Mouse (Mus musculus): Measurements from ENCODE around the gene Gm10181. TPM values are rescaled to one million over a fixed set of nuclear protein-coding genes. Genes with fewer than 3 reads are reported as not detected.
"Not testable (repeated sequence)": the region's sequence is repeated elsewhere in the genome, so short reads cannot be mapped to it uniquely, and the experiment has no call there.

The Gm10181 gene
- polyA plus RNA-seq, 1 experiment from 2014 or later, result not detected

- no peak for DNase-seq (ENCODE audit: low spot score)
- H3K4me3 ChIP-seq, result no peak overlapping the region
- no peak overlapping the region for H3K27ac ChIP-seq (replicated peaks)
- 90% methylated on average over 1 of the region's 1 CpGs for WGBS
- H3K36me3 ChIP-seq, result peaks cover 42% of the 10 kb centered on the region
- no peaks in the 10 kb centered on the region for H3K4me1 ChIP-seq
- no peaks in the 10 kb centered on the region for H3K27me3 ChIP-seq (ENCODE audit: low read depth, poor library complexity, severe bottlenecking)
- H3K9me3 ChIP-seq (replicated peaks), result peaks cover 10% of the 10 kb centered on the region; the same call in 1 of the 2 replicates
These were observed 13.7 kb downstream of the Gm10181 start for GRCm38 (mm10) chr9:25102881-25103280.

DNA sequence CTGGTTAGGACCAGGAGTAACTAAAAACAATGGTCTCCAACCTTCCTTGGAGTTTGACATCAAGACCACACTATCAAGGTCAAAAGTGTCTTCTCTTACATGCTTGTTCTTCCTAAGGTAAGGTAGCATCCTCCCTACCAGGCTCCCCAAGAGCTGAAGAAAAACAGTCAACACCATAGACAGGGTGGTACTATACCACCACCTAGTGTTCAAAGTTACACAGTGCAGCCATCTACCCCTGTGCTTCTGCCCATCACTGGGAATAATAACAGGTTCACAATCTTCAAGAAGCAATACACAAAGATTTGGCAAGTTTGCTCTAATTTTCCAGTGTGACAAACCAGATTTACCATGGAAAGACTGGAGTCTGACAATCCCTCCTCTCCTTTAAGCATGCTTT lies 15.4 kb downstream of the Gm10181 start:
- Histone ChIP-seq H3K36me3 (peaks cover 56% of the 10 kb centered on the region), H3K27ac (replicated peaks) (no peak overlapping the region), H3K9me3 (replicated peaks) (peaks cover 10% of the 10 kb centered on the region; the same call in 1 of the 2 replicates), H3K27me3 (ENCODE audit: low read depth, poor library complexity, severe bottlenecking) (no peaks in the 10 kb centered on the region), H3K4me1 (no peaks in the 10 kb centered on the region), H3K4me3 (no peak overlapping the region)
- DNase-seq (ENCODE audit: low spot score), result peak; percentile 32

- H3K27me3 ChIP-seq (ENCODE audit: low read depth, poor library complexity, severe bottlenecking); DNase-seq (ENCODE audit: low spot score); H3K9me3 ChIP-seq (replicated peaks); H3K27ac ChIP-seq (replicated peaks); H3K4me3 ChIP-seq; H3K4me1 ChIP-seq: not testable (repeated sequence)
- peaks cover 59% of the 10 kb centered on the region for H3K36me3 ChIP-seq
- 97% methylated on average over 1 of the region's 1 CpGs for WGBS
These were observed 34.4 kb downstream of the Gm10181 start for GRCm38 (mm10) chr9:25123590-25123989.

DNA sequence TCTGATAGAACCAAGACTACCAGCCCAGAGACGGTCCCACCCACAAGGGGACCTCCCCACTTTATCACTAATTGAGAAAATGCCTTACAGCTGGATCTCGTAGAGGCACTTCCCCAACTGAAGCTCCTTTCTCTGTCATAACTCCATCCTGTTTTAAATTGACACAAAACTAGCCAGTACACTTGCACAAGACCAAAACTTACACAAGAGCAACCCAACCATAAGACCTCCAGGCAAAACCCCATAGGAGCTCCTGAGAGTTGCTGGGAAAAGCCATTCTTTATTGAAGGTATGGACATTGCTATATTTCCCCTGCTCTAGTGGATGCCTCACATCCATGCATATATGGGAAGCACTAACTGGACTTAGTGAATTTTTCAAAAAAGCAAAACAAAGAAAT lies 34.8 kb downstream of the Gm10181 start:
- Histone ChIP-seq H3K27me3 (ENCODE audit: low read depth, poor library complexity, severe bottlenecking) (no peaks in the 10 kb centered on the region), H3K36me3 (peaks cover 54% of the 10 kb centered on the region)

DNA sequence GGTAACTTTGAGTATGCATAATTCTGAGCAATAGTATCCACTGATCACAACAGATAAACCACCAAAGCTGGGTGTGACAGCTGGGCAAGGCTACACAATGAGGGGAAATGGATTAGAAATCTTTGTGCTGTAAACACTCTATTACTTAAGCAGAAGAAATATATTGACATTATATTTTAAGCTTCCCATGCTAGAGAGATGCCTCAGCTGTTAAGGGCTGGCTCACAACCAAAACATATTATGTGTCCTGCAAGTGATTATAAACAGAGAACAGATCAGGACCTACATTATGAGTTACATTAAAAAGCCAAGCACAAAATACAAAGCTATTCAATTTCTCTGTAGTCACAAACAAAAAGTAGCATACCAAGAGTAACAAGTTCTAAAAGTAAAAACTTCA lies 43.0 kb downstream of the Gm10181 start:
- Histone ChIP-seq H3K9me3 (replicated peaks) (no peaks in the 10 kb centered on the region), H3K4me3 (no peak overlapping the region), H3K36me3 (peaks cover 15% of the 10 kb centered on the region), H3K27ac (replicated peaks) (no peak overlapping the region), H3K4me1 (no peaks in the 10 kb centered on the region), H3K27me3 (ENCODE audit: low read depth, poor library complexity, severe bottlenecking) (no peaks in the 10 kb centered on the region)
- no peak for DNase-seq (ENCODE audit: low spot score)

More for the DNA sequence above, 34.8 kb downstream of the Gm10181 start:
- no peak for DNase-seq (ENCODE audit: low spot score)
- Histone ChIP-seq H3K27ac (replicated peaks) (no peak overlapping the region), H3K4me3 (no peak overlapping the region), H3K4me1 (no peaks in the 10 kb centered on the region), H3K9me3 (replicated peaks) (no peaks in the 10 kb centered on the region)
- 84% methylated on average over 2 of the region's 2 CpGs for WGBS

DNA sequence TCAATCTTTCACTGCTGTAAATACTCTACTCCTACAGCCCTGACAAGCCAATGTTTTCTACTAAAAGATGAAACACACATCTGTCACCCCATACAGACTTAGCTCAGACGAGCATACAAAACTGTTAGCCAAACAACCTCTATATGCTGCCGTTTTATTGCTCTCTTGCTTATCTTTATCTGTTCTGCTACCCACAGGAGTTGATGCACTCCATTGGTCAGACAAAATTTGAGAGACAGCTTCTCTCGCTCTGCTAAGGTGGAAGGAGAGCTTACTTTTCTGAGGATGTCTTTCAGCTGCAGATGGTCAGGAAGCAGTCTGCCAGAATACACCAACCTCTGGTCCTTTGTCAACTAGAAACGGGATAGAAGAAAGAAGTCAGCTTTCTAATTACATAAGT lies 43.7 kb downstream of the Gm10181 start:
- WGBS, result 92% methylated on average over 4 of the region's 4 CpGs
- Histone ChIP-seq H3K4me3 (no peak overlapping the region), H3K9me3 (replicated peaks) (no peaks in the 10 kb centered on the region)

DNA sequence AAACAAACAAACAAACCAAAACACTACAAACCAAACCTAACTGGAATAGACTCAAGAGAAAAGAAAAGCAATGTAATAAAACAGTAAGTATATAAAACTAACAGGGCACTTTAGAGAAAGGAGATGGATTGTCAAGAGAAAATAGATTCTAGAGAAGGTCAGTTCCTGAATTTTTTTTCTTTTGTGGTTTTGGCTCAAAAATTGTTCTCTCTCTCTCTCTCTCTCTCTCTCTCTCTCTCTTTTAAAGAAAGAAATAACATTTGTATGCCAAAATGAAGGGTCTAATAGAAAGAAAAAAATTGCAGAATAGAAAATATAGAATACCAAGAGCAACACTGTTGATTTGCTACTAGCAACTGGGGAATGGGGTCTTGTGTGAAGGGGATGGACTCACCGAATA lies 49.7 kb downstream of the Gm10181 start:
- 95% methylated on average over 1 of the region's 1 CpGs for WGBS
- Histone ChIP-seq H3K27ac (replicated peaks) (no peak overlapping the region), H3K27me3 (ENCODE audit: low read depth, poor library complexity, severe bottlenecking) (no peaks in the 10 kb centered on the region), H3K4me3 (no peak overlapping the region), H3K36me3 (no peaks in the 10 kb centered on the region), H3K4me1 (peaks cover 7% of the 10 kb centered on the region), H3K9me3 (replicated peaks) (no peaks in the 10 kb centered on the region)
- no peak for DNase-seq (ENCODE audit: low spot score)

More for the DNA sequence above, 43.7 kb downstream of the Gm10181 start:
- DNase-seq (ENCODE audit: low spot score), result no peak
- Histone ChIP-seq H3K36me3 (peaks cover 15% of the 10 kb centered on the region), H3K4me1 (no peaks in the 10 kb centered on the region), H3K27ac (replicated peaks) (no peak overlapping the region), H3K27me3 (ENCODE audit: low read depth, poor library complexity, severe bottlenecking) (no peaks in the 10 kb centered on the region)

Other genes starting within 250 kb of the Gm10181 start
- gene Herpud2, start 62.4 kb downstream of the Gm10181 start, polyA plus RNA-seq (2016; fragmentation: Nextera tagmentation; extraction: Ambion mirVana), result 25.4 and 30.7 TPM in 2 replicates
- 234 and 248 TPM in 2 replicates for gene Sept7, start 163.0 kb downstream of the Gm10181 start, polyA plus RNA-seq (2016; fragmentation: Nextera tagmentation; extraction: Ambion mirVana)

Measured in midbrain, embryonic 10.5 days (tissue).